Mouse (Mus musculus) c-Kit-positive CD71-positive TER-119-negative erythroid progenitor cells, embryonic 14.5 days (primary cell): ENCODE data around the gene Grhpr.
"Not testable (repeated sequence)": the region's sequence is repeated elsewhere in the genome, so short reads cannot be mapped to it uniquely, and the experiment has no call there.

Experiments used
- DNase-seq: peaks from one replicate; pipeline ENCODE4 v3.0.0-alpha.2; 2013; ENCODE audit warnings: low read depth

Gene Grhpr

GRCm38 (mm10) chr4:44981280-44981973, at the start of gene Grhpr:
TSS of gene Grhpr (plus strand) at chr4:44981395.
- DNase-seq = peak; percentile 83

DNA sequence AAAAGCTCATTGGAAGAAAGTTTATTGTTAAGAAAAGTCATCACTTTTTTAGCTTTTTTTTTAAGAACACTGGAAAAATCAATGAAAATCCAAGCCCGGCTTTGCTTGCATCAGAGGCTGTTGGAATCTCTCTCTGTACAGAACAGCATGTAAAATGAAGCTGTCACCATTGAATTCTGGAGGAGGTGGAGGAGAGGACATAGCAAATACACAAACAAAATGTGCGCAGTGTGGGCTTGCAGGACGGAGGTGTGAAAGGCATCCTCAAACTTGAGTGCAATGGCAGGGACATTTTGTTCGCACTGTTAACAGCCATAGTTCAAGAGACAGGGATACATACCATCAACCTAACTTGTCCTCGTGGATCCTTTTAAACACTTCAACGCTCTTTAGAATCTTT, 49.5 kb upstream of the Grhpr start:
- no peak for DNase-seq

DNA sequence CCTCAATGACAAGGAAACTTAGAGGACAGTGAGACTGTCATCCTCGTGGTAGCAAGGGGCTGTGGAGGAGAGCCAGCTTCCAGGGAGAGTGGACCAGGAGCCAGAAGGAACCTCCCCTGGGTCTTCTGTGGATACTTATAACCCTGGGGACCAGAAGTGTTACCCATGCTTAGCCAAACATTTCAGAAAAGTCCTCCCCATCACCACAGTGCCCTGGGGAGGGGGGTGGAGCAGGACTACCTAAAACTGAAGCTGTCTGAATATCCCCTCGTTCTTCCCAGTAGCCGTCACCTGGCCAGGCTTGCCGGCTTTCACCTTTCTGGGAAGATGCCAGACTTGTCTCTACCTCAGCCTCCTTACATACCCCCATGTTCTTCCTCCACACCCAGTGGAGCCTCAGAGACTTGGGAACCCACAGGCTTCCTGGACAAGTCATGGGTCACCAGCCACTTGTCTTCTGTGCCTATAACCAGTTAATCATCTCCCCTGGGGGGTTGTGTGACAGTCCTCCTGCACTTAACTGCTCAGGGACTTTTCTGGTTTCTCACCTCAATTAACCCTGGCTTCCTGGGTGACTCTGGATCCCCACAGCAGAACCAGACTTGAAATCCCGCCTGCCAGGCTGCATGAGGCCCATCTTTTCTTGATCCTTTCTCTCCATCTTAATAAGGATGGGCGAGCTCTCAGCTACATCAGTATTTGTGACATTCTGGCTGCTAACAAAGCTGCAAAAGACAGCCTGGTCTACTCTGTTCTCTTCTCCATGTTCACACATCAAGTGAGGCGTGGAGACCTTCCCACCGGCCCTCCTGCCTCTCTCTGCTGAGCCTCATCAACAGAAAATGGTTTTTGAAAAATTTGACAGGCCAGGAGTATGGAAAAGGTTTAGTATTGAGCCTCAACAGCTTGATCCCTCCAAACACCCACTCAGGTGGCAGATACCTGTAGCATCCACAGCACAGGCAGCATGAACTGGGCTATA, 42.5 kb upstream of the Grhpr start:
- DNase-seq = no peak

DNA sequence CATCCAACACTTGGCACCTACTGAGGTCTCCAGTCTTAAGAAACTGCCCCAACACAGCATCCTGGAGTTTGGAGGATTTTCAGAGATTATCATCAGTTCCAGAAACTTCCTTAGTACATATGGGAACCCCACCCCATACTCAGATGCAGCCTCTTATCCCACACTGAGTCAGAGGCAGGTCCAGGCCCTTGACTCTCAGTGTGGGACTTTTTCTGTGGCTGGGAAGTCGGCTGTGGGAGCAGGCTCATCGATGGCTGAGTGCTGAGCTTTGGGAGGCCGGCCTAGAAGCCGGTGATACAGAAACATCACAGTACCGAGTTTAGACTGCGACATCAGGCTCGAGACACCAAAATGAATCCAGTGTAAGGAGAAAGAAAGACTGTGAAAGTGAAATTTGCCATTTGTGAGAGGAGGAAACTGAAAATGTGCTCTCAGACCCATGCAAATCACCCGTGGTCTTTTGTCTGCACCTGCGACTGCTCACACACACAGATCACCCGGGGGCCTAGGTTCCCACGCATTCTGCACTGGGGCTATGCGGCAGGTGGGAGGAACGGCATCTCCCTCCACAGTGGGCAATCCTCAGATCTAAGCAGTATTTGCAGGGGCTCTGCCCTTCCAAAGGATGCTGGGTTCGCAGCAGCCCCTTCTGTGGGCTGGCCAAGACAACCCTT, 41.5 kb upstream of the Grhpr start:
- DNase-seq = no peak

DNA sequence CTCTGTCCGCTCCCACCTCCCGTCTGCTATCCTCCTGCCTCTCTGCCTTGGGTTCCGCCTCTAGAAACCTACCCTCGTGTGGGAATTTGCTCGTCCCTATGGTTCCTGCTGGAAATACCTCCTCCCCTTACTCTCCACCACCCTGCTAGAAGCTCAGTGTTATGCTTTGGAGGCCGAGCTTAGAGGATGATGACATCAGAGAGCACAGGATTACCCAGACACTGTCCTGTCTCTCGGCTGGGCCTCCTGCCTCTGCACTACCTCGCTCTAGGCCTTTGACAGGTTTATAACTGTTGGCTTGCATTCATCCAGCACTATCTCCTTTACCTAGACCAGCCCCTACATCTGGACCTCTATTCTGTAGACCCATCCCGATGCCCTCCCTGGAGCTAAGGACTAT, 40.9 kb upstream of the Grhpr start:
- DNase-seq = no peak

DNA sequence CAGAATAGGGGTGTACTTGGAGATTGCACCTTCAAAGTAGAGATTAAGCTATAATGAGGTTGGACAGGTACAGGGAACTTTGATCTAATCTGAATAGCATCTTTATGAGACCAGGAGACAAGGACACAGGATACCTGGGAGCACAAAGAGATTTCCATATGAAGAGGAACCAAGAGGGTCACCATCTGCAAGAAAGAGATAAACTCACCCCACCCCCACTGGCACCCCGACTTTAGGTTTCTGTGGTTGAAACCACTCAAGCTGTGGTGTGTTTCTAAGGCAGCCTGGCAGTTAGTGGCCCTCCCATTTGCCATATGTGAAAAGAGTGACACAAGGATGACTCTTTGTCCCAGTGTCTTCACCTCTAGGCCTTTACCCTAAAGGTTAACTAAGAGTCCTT, 39.0 kb upstream of the Grhpr start:
- no peak for DNase-seq

GRCm38 (mm10) chr4:44943480-44943879, 37.7 kb upstream of the Grhpr start:
- DNase-seq = no peak

GRCm38 (mm10) chr4:44944426-44945075, 36.6 kb upstream of the Grhpr start:
- DNase-seq = no peak

DNA sequence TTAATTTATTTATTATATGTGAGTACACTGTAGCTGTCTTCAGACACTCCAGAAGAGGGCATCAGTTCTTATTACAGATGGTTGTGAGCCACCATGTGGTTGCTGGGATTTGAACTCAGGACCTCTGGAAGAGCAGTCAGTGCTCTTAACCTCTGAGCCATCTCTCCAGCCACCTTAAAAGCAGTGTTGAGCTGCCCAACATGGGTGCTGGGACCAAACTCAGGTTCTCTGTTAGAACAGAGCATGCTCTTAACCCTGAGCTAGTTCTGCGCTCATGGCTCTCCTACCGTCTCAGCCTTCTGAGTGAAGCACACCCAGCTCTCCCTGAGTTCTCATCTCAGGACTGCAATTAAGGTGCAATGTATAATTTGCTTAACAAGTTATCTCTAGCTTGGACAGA, 35.1 kb upstream of the Grhpr start:
- DNase-seq = not testable (repeated sequence)

GRCm38 (mm10) chr4:44947464-44947863, 33.7 kb upstream of the Grhpr start:
- no peak for DNase-seq

DNA sequence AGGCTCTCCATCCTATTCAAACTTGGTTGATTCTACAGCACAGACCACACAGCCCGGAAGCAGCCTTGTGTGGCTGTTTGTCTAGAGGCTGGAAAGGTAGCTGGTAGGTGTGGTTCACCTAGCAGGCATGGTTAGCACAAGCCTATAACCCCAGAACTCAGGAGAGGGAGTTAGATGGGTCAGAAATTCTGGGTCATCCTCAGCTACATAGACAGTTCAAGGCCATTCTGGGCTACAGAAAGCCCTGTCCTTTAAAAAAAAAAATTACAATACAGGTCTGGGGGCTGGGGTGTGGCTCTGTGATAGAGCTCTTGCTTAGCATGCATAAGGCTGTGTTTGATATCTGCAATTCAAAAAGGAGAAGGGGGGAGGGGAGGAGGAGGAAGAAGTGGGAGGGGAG, 32.9 kb upstream of the Grhpr start:
- DNase-seq = no peak

GRCm38 (mm10) chr4:44953041-44953440, 28.2 kb upstream of the Grhpr start:
- no peak for DNase-seq

- DNase-seq = no peak
These were observed 22.4 kb upstream of the Grhpr start for GRCm38 (mm10) chr4:44958776-44959175.

DNA sequence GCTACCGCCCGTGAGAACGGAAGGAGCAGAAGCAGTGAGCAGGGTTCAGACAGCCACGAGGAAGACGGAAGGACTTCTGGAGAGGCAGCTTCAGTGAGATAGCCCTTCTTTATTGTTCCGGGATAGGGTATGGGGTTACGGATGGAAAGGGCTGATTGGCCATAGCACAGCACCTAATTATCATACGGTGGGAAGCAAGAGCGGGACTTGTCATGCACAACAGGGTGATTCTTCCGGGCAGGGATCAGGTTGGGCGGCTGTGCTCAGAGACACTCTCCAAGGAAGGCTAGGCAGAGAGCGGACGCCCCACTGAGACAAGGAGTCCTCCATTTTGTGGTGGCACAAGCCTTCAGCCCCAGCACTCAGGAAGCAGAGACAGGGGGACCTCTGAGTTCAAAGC, 22.0 kb upstream of the Grhpr start:
- DNase-seq = no peak

GRCm38 (mm10) chr4:44963156-44963555, 18.0 kb upstream of the Grhpr start:
- DNase-seq = no peak

DNA sequence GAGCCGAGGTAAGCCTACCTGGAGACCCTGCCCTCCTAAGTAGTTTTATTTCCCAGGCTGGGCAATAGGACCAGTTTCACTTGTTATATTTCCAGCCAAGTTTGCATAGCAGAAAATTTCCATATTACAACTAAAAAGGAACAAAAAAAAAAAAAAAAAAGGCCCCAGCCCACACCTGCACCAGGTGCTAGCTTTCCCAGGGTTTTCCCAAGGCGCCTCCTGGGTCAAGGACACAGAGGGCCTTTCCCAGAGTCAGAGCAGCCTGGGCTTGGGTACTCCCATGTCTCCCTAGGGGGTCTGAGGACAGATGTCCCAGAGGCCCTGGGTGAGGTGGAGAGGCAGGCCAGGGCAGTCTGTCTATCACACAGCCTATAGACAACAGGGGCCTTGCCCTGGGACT, 16.0 kb upstream of the Grhpr start:
- DNase-seq = no peak

DNA sequence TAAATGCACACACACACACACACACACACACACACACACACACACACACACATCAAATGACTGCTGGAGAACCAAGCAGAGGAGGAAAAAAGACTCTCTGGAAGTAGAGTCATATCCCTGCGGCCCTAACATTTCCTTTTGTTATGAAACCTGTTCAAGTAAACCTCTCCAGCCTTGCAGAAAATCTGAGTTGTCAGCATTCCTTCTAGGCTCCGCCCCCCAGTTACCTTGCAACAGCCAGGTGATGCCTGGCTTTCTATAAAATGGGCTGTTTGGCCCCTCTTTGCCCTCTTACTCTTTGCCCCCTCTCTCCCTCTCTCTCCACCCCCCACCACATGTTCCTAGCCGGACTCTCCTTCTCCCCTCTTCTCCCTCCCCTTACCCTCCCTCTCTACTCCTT, 15.5 kb upstream of the Grhpr start:
- DNase-seq = no peak

- DNase-seq = no peak
These were observed 13.8 kb upstream of the Grhpr start for GRCm38 (mm10) chr4:44967402-44967801.

- DNase-seq = no peak
These were observed 11.1 kb upstream of the Grhpr start for GRCm38 (mm10) chr4:44970056-44970455.

GRCm38 (mm10) chr4:44970612-44971110, 10.5 kb upstream of the Grhpr start:
- peak; percentile 63 for DNase-seq

DNA sequence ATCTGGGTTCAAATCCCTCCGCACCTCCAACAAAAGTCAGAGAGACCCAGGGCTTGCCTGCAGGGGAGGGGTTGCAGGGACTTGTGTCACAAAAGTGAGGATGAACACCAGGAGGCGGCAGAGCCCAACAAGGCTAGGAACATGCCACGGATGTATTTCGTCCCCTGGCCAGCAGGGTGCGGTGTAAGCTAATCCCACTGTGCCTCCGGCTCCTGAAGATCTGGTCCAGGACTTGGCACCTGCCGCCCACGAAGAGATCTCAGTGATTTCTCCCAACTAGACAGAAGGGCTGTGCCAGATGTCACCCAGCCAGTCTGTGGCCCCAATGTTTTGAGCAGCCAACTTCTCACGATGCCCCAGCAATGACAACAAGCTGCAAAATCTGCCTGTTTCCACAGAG, 7.7 kb upstream of the Grhpr start:
- peak; percentile 85 for DNase-seq

DNA sequence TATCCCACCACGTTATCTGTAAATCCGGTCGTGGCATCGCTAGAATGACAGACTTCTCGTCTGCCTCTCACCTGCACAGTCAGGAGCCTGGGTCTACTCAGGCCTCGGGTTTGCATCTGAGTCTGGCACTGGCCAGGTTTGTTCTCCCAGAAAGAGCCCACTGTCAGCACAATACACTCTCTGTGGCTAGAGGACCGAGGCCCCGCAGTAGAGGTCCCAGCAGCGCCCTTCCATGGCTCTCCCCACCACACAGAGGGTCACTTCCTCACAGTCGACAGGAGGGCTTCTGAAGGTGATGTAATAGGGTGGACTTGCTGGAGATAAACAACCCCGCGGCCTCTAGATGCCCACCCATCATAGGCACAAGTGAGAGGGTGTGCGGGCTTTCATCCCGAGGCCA, 7.3 kb upstream of the Grhpr start:
- no peak for DNase-seq
